Mouse (Mus musculus) monocyte, adult 5-6 weeks (primary cell): ENCODE data around the gene Iqgap1. TPM values are rescaled to one million over a fixed set of nuclear protein-coding genes. Genes with fewer than 3 reads are reported as not detected.

Experiments used
- ATAC-seq: fragments of 153-309, 156-312 bp; replicated peaks from 2 replicates; pipeline ENCODE4 v1.8.0; 2017; ENCODE audit warnings: mild to moderate bottlenecking; ENCODE audit not compliant: low TSS enrichment, insufficient number of reproducible peaks, severe bottlenecking, poor library complexity, low FRiP score
- total RNA-seq: library from RNA; stranded (forward); fragments of 200-1000, 200-491, 200-594 nt; gene quantifications from 3 replicates; pipeline ENCODE4 v1.2.3, GENCODE M21; 2017

The Iqgap1 gene
- total RNA-seq, result 598 to 656 TPM (median 610 TPM) in 3 replicates

DNA sequence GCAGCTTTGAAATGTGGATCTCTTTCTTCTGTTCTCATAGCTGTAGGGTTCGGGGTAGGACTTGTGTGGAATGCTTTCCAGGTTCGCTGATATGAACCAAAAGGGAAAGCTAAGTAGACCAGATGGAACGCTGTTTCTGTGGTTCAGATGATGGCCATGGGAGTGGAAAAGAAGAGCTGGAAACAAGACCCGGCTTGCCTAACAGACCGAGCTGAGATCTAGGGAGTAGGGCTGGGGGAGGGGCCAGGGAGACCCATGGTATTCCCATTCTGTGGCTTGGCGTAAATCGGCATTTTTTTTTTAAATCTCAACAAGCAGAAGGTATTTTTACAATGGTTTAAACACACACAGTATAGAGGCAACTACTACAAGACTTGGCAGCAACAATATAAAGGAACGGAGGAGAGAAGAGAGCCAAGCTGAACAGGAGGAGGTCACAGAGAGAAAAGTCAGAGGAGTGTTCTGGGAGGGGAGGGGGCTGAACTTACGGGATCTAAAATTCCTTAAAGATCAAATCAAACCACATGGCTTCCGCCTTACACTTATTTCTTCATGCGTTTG, at the start of gene Iqgap1:
Gene Iqgap1 (minus strand): TSS at position 132 of the 561 bp plus-strand sequence.
- no peak for ATAC-seq

DNA sequence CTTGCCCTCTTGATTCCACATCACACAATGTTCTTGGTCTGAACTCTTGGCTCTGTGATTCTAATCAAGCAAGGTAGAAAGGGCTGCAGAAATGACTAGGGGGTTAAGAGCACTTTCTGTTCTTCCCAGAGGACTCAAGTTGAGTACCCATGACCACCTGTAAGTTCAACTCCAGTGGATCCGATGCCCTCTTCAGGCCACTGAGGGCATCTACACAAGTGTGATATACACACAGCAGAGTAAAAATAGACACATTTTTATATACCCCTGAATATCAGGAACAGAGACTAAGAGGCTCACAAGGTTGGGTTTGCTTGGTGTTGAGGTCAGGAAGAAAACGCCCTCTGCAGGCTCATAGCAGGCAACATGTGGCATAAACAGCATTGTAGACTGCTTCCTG, 47.9 kb upstream of the Iqgap1 start:
- ATAC-seq, result no peak

DNA sequence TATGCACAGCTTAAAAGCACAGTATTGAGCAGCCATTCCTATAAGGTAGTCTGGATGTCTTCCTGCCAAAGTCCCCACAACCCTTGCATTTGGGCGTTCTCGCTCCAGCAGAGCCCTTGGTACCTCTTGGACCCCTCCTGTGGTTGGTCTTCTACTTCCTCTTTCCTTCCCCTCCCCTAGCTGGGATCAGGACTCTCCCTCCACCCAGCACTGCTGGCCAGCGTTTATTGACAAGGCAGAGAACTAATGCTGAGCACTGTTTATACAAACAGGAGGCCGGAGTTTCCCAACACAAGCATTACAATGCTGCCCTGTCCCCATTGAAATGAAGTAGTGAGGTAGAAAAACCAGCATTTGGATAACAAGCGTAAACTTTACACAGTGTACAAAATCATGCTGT, 47.3 kb upstream of the Iqgap1 start:
- no peak for ATAC-seq

DNA sequence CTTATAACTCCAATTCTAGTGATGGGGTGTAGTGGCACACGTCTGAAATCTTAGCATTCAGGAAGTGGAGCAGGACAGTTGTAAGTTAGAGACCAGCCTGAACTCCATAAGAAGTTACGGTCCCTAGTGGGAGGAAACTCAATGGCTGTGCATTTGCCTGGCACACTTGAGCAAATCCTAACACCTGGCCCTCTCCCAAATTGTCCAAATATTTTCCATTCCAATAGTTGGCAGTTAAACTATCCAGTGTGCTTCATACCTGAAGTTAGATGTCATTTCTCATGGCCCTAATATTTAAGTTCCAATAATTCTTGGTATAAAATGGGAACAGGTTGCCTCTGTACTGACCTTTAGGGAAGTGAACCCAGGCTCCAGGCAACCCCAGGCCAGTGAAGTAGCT, 42.9 kb upstream of the Iqgap1 start:
- no peak for ATAC-seq

- ATAC-seq, result no peak
These were observed 40.9 kb upstream of the Iqgap1 start for GRCm38 (mm10) chr7:80866514-80867147.

- ATAC-seq, result no peak
These were observed 39.7 kb upstream of the Iqgap1 start for GRCm38 (mm10) chr7:80865521-80865920.

- peak; percentile 23; the same call in 1 of the 2 replicates for ATAC-seq
These were observed 39.1 kb upstream of the Iqgap1 start for GRCm38 (mm10) chr7:80864831-80865230.

DNA sequence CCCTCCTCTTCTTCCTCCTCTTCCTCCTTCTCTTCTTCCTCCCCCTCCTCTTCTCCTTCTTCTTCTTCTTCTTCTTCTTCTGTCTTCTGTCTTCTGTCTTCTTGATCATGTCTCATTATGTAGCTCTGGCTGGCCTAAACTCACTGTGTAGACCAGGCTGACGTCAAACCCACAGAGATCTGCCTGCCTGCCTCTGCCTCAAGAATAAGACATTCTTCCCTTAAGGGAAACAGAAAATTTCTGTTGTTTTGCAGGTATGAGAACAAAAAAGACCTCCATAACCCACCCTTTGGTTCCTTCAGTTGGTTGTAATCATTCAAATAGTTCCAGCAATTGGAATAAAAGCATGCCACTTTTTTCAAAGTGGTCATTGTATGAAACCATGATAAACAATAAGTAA, 38.4 kb upstream of the Iqgap1 start:
- ATAC-seq, result no peak

DNA sequence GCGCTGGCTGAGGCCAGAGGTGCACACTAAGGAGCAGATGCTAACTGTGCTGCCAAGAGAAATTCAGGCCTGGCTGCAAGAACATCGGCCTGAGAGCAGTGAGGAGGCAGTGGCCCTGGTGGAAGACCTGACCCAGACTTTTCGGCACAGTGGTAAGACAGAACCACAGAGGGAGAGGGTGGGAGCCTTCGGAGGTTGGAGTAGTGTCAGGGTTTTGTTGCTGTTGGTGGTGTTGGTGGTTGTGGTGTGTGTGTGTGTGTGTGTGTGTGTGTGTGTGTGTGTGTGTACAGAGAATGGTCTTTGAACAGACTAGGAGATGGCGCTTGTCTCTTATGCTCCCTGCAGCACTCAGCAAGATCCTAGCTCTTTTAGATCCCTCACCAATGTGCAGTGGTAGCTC, 37.7 kb upstream of the Iqgap1 start:
- no peak for ATAC-seq

DNA sequence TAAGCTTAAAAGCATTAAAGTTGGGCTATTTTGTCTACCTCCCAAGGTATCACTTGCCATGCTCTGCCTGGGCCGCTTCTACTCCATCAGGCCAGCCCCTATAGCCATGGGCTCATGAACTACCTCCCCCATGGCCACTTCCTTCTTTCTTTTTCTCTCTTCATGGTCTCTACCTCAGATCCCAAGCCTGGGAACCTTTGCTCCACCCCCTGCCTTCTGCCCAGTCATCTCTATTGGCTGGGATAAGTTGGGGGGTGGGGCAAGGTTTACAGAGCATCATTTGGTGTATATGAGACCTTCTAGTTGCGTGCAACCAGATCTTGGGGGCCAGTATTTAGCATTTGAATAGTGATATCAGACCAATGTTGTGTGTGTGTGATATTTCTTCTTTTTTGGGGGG, 36.7 kb upstream of the Iqgap1 start:
- no peak for ATAC-seq

DNA sequence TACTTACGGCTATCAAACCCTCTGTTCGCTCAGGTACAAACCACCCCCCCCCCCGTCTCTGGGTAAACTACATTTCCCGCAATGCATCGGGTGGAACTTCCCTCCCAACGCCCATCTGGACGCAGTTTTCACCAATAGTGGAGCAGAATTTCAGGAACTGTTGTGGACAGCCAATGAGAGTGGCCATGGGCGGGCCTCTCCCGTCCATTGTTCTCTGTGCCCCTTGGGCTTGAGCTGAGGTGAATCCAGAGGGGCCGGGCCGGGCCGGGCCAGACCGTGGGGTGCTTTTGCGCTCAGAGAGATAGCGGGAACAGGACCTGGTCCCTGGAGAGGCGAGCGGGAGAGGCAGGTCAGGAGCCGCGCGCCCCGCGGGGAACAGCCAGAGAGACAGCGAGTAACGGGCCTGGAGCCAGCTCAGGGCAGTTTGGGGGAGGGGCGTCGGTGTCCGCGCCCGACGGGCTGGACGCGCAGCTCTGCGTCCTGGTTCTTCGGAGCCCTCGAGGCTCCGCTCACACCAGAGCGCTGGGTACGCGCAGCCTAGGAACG, 35.0 kb upstream of the Iqgap1 start, which contains the start of gene Zscan2:
Gene Zscan2 (plus strand): TSS at position 192 of the 546 bp plus-strand sequence.
- peak; percentile 92 for ATAC-seq

DNA sequence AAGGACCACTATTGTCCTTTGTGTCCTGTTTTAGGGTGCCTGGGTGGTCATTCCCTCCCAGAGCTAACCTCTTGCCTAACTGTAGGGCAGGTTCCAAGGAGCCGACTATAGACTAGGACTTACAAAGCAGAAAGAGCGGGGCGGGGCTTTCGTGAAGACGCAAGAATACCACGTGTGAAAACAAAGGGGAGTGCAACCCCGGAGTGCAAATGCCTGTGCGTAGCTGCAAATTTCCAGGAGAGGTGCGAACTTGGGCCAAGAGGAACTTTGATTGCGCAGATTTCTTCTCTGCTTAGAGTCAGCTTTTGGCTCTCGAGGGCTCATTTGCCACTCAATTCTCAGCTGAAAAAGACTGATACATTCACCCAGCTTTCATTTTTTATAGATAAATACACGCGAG, 34.5 kb upstream of the Iqgap1 start:
- peak; percentile 40 for ATAC-seq

DNA sequence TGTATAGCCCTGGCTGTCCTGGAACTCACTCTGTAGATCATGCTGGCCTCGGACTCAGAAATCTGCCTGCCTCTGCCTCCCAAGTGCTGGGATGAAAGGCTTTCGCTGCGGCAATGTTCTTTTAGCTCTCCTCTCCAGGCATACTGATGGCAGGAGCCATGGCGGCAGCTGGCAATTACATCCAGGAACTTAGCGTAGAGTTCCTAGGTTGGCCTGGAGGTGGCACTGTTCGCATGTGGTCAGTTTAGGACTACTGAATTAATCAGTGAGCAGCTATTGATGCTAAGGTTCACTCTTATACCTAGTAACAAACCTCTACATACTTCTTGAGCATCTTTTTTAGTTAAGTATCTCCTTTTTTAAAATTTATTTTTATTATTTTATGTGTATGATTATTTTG, 31.4 kb upstream of the Iqgap1 start:
- peak; percentile 70 for ATAC-seq

DNA sequence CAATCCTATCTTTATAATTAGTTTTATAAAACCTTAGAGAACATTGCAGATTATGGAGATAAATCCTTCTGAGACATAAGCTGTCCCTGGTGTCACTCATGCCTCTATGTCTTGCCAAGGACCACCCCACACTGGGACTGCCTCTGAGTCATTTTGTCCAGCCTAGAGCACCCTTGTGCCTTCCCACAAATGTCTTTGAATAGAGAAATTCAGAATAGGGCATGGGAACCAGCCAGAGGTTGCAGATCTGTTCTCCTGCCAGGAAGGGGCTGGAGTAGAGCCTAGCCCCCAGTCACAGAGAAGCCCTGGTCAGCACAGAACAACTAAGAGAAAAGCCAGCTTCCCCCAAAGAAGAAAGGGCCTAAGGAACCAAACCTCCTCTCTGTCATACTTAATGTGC, 29.5 kb upstream of the Iqgap1 start:
- ATAC-seq, result no peak

DNA sequence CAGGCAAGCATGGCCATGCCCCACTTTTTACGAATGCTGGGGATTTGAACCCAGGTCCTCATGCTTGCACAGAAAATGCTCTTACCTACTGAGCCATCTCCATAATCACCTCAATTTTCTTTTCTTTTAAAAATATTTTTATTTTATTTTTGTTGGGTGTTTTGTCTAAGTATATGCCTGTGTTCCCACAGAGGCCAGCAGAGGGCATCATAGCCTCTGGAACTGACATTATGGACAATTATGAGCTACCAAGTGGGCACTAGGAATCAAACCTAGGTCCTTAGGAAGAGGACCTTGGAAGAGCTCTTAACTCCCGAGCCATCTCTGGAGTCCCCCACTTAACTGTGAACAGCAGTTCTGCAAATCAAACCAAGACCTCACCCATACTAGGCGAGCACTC, 27.4 kb upstream of the Iqgap1 start:
- ATAC-seq, result no peak

GRCm38 (mm10) chr7:80850520-80850919, 24.7 kb upstream of the Iqgap1 start:
- ATAC-seq, result no peak

GRCm38 (mm10) chr7:80849710-80850109, 23.9 kb upstream of the Iqgap1 start:
- peak; percentile 79 for ATAC-seq

- no peak for ATAC-seq
These were observed 23.5 kb upstream of the Iqgap1 start for GRCm38 (mm10) chr7:80849267-80849666.

DNA sequence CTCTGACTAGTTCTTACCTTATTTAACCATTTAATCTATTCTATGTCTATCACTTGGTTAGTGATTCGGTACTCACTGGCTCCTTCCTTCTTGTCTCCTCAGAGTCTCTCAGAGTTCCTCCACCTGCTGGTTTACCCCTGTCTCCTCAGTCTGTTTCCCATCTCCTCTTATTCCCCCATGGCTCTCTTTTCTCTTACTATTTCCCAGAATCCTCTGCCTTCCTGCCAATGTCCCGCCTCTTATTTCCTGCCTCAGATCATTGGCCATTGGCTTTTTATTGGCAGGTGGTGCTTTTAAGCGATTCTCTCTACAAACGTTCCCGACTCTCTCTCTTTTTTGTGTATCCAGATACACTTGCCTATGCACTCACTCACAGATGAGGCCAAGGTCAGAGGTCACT, 20.9 kb upstream of the Iqgap1 start:
- no peak for ATAC-seq

DNA sequence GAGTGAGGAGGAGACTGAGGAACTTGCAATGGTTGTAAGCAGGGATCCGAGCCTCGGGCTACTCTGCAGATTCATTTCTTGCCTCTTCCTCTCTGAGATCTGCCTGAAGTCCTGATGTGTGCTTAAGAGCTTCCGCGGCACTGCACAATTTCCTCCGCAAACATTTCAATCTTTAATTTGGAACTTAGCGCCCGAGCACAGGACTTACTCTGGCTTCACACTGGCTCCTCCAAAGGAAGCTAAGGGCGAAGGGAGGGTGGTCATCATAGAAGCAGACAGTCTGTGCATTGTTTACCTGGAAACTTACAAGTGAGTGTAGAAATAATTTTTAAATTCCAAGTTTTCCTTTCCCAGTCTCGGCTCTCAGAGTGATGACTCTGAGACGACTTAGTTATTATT, 20.5 kb upstream of the Iqgap1 start:
- no peak for ATAC-seq
